Mouse (Mus musculus) urinary bladder, adult 18-20 months (tissue): ENCODE measurements around the gene Flnb.

Source experiments
- DNase-seq, 2 experiments: peaks; one replicate each; pipeline ENCODE4 v3.0.0; 2022; ENCODE audit warnings: low spot score in 2 of 2, mixed read lengths in 2 of 2

The Flnb gene

DNA sequence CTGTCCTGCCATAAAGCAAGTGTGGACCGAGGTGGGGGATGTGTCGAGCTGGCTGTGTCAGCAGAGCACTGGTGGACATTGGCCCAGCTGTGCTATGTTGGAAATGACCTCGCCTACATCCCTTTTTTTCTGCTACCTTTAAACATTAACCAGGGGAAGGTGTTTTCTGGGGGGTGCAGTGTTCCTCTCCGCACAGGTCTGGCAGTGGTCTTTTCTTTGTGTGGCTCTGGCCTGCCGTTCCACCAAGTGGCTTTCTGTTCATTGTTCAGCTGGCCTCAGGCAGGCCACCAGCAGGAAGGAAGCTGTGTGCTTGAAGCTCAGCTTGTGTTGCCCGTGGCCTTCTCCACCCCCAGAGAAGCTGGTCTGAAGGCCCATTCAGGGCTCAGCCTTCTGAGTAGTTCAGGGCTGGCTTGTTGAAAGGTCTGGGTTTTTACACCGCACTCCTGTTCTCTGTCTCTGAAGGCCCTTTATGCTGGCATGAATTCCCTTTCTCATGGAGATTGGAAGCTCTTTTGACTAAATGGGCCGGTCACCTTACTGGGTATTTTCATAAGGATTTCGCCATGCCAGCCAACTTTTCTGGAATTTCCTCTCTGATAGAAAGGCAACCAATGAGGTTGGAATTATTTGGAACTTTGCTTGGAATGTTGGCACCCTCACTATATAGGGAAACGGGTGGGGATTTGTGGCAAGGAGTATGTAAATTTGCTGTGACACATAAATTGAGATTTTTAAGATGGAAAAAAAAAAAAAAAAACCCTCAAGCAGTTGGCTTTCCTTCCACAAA is 8.6 kb downstream of the Flnb start:
- DNase-seq = no peak

DNA sequence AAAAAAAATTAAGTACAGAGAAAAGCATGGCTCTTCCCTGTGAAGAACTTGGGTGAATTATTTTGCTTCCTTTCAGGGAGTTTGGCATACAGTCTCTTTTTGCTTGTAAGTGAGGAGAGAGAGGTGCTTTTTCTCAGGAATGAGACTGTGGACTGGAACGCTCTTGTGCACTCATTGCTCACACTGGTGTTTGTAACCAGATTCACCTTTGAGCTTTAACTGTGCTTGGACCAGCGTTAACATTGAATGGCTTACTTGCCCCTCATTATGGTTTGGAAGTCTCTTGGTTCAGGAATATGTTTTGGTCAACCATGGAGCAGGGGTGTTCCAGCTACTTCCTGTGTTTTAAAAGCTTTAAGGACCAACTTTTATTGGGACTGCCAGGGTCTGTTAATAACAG is 11.4 kb downstream of the Flnb start:
- no peak for DNase-seq

DNA sequence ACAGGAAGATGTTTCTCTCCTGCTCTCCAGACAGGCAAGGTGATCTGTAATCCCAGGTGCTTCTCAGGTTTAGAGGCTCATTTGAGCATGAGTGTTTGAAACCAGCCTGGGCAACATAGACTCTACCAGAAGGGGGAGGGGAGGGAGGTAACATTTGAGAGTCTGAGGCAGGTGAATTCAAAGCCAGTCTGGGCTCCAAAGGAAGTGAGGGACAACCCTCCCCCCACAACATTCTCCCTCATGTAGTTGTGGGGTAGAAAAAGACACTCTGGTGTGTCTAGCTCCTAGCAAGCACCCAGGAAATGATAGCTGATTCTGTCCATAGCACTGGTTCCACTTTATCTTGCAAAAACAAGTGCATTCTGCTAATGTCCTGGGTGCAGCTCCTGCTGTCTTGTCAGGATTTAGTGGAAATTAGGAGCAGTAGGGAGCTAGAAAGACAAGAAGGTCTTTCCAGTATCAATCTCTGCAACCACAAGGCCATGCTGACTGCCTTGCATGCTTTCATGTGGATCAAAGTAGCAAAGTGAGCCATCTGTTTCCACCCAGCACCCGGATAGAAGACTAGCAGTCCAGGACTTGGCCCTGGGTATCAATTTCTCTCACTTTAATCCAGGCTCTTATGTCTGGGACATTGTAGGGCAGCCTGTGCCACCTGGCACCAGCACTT is 14.1 kb downstream of the Flnb start:
- no peak for DNase-seq

DNA sequence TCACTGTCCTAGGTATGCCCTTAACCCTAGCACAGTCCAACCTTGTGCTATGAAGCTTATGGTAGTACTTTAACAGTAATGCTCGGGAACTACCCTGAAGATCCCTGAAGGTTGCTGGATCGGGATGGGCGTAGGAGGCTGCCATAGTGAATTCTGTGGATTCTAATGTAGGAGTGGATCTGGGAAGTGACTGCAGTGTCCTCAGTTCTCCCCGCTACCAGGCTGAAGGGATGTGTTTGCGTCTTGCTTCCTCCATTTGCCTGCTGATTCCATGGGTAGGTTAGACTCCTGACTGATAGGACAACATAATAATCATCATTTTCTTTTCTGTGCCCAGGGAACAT is 14.7 kb downstream of the Flnb start:
- no peak for DNase-seq

DNA sequence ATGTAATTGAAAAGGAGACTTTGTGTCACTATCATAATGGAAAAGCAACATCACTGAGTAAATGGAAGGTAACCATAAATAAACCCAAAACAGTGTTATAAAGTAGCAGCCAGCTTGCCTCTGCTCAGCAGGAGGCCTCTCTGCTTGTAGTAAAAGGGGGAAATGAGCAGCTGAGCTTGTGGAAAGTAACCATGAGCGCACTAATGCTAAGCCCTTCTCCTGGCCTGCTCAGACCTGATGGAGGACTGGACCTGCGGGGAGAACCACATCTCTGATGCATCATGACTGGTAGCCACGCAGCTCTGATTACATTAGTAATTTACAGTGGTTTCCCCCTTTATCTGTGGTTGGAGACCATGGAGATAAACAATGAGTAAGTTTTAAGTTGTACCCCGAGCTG is 15.7 kb downstream of the Flnb start:
- no peak for DNase-seq

DNA sequence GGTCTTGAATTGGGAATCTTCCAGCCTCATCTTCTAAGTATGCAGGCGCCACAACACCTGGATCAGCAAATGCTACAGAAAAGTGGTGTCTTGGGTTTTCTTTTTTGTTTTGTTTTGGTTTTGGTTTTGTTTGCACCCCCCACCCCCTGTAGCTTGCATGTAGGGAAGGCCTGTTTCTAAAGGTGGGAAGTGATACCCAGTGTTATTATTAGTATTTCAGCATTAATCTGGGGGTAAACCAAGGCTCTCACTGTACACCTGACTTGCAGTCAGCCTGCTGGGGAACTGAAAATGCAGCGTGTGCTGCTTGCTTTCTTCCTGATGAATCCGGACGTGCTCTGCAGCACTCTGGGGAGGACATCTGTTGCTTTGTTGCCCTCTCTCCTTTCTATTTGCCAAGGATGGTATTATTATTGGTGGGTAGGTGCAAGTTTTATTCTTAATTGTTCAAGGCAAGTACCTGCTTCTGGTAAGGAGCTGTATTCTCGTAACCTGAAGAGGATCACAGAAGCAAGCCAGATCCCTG is 20.9 kb downstream of the Flnb start:
- DNase-seq = no peak

DNA sequence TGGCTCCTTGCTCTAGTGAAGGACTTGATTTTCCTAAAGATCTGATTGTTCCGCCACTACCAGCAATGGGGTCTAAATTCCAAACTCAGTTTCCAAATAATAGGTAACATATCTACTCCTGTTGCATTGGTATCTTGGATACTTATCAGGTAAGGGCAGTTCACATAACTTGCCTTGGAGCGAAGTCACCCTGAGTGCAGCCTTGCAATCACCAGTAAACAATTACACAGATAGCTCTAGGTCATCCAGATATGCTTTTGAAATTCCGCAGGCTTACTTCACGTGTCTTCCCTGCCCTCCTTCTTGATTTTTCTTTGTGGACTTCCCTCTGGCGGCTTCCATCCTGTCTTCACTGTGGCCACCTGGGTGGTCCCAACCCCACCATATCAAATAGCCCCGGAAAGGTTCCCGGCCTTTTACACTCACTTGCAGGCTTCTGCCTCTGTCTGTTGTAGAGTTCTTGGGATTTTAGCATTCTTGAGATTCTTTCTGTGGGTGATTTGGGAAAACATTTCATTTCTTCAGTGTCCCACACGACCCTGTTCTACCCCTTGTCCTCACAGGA is 22.3 kb downstream of the Flnb start:
- no peak for DNase-seq

DNA sequence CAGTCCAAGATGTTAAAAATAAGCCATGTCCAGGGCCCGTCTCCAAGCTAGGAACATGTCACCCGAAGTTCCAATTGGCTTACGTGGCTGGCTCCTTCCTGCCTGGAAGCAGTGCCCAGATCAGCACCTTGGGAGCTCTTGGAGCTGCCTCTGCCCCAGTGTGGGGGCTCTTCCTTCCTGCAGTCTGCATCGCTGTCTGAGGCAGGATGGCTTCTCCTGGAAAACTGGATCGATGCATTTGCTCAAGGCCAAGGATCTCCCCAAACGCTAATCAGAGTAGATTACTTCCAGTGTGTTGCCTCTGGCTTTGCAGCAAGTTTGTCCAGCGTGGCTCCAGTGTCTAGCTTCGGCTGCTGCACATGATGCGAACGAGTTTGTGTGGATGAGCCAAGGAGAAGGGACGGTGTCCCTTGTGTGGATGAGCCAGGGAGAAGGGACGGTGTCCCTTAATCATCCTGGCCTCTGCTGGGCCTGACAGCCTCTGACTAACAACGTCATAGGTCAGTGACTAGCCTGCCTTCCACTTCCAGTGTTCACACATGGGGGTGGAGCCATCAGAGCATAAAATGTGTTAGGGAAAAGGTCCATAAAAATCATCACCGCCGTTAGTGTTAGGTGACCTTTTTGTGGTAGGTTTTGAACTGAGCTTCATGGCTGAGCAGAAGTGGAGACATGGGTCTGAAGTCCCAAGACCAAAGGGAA is 25.0 kb downstream of the Flnb start:
- DNase-seq = no peak

DNA sequence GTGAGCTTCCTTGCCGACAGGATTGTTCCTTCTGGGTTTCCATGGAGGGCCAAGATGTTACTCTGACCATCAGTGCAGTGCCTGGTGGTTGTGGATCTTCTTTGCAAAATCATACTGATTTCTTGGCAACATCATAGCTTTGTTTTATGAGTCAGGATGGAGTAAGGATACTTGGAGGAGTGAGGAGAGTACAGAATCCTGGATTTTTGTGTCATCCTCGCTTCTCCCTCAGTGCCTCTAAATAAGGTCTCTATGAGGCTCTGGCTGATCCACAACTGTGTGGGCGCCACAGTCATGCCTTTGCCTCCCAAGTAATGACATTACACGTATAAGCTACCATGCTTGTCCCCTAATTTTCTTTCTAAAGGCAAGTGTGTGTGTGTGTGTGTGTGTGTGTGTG is 28.9 kb downstream of the Flnb start:
- DNase-seq = no peak

DNA sequence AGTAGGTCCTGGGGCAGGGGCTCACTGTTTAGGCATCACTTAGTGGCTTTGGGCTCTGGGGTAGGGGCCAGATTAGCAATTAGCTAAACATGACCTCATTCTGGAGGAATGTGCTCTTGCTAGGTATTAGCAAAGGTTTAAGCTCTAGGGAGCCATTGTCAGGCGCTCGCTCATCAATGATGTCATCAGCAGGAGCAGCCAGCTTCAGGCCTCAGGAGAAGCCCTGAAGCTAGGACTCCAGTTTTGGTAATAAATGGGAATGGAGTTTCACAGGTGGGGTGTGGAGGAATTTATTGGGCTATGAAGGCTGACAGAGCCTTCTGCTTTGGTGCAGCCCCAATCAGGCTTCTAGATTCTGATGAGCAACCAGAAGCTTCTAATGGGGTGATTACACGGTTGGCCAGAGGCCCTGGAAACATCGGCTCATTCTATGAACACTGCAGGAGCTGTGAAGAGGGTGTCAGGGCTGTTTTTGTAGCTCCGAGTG is 30.0 kb downstream of the Flnb start:
- DNase-seq = no peak

DNA sequence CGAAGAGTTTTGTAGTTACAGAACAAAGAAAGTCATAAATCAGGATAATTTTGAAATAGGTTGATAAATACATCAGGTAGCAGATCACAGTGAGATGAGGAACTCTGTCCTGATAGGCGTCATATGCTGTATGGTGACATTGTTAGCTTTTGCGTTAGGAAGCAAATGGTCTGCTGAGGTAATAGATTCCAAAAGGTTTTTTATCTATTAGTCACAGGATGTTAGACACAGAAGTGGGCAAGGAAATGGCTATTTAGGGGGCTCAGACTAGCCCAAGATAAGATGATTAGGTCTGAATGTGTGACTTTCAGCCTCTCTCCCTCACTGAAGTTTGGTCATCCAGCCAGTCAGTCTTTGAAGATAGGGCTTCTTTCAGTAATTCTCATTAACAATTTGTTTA is 33.2 kb downstream of the Flnb start:
- DNase-seq = no peak

DNA sequence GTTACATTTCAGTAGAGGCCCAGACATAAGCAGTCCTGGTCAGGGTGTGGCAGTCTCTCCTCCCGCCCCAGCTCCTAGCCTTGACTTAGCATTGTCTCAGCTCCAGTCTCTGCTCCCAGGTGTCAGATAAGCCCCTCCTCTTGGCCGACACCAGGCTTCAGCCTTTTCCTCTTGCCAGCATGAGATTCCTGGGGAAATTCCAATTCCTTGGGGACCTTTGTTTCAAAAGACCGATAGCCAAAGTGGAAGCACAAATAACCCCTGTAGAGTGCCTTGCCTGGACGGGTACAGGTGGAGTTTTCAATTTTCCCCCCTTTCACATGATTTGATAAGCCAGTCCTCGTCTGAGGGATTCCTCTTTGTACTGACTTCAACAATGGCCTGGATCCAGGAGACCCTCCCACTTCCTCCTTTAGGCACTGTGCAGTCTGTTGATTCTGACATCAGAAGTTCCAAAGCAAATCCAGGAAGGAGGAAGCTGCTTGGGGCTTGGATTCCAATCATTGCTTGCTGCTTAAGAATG is 33.8 kb downstream of the Flnb start:
- DNase-seq = peak in 1 of 2 experiments; percentile 34

DNA sequence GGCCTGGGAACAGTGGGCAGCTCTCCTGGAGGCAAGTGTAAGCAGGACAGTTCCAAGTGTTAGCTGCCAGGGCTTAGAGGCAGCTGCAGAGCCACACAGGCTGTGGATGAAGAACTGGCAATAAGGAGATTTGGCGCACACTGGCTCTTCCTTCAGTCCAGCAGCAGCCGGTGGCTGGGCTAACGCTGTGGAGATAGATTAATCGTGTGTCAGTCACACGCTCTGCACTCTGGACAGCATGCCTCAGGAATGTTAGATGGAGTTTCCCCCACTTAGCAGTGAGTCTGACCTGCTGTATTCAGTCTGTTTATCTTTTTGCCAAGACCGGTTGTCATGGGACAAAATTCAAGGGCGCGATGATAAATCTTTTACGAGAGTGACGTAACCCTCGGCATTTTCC is 35.9 kb downstream of the Flnb start:
- no peak for DNase-seq

DNA sequence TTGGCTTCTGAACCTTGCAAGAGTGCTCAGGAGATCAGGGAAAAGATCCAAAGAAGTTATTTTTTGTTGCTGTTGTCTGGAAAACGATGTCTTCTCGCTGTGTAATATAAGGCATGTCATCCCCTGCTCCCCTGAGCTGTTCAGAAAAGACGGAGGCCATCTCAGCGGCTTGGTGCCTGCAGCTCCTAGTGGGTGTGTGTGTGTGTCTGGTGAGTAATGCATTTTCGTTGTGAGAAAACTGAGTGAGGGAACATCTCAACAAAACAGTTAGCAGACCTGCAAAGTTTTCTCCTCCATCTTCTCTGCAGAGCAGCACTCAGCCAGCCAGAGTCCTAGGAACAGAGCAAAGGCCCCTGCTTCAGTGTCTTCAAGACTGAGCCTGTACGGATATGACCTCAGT is 36.6 kb downstream of the Flnb start:
- DNase-seq = no peak

DNA sequence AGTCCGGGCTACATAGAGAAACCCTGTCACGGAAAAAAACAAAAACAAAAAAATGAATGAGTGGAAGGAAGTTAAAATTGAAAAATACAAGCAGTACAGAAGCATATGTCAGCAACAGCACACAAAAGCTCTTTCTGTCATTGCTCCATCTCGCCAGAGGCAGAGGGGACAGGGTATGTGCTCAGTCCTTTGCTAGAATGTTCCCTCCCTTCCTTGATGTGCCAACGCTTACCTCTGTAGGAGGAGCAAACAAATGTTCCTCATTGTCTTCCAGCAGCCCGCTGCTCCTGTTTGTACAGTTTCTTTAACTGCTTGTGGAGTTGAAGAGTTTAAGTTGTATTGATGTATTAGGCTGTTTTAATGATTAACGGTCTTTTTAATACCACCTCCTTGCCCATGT is 37.3 kb downstream of the Flnb start:
- DNase-seq = no peak

DNA sequence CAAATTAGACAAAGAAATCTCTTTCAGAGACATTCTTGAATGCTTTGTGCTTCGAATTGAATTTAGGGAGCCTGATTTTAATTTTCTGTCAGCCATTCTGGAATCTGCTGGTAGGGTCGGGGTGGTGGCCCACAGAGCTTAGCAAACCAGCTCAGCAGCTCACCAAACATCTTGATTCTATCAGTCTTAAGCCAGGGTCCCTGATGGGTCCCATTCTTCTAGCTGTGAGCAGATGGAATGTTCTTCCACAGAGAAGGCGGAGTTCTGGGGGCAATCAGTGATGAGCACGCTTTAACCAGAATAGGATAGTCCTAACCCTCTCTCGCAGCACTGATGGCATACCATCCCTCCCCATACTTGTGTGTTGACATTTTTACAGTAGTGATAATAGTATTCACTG is 37.7 kb downstream of the Flnb start:
- no peak for DNase-seq

DNA sequence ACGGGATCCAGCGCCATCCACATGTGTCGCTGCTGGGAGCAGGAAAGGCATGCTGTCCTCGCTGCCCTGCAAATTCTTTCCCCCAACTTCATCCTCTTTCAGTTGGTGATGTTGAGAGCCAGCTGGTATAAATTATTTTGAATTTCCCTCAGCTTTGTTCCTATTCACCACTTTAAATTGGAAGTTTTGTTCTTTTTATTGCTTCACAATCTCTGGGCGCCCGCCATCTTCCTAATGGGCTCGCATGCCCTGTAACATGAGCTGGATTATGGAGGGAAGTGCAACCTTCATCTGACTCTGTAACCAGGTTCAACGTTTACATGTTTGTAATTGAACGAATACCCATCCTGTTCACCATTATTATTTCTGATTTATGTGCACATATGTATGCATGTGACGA is 38.6 kb downstream of the Flnb start:
- no peak for DNase-seq

DNA sequence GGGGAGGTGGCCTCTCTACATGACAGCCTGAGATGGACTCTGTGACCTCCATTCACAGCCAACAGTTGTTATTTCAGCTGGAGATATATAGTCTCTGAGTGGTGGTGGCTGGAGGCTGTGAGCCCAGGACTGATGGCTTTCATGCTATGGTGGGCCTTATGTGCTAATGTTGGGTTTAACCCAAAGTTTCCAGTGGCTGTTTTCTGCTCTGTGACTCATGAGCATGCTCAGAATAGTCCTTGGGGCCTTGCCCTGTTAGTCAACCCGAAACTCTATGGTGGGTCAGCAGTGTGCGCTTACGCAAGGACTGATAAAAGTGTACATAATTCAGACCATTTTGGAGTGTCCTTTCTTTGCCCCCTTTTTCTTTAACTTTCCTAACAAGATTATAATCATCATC is 40.1 kb downstream of the Flnb start:
- no peak for DNase-seq

DNA sequence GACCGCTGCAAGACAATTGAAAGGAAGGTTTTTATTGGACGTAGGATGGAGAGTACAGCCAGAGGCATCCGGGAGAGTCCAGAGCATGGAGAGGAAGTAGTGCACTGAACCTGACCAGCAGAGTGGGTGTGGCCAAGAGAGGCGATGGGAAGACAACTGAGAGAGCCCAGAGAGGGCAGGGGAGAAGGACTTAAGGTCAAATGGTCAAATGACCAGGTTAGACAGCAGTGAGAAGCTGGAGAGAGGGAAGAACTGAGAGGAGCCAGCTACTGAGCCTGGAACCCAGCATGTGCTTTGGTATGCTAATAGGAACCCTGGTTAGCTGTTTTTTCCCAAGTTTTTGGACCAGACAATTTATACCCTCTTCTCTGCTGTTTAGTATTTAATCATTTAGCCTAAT is 40.7 kb downstream of the Flnb start:
- no peak for DNase-seq

DNA sequence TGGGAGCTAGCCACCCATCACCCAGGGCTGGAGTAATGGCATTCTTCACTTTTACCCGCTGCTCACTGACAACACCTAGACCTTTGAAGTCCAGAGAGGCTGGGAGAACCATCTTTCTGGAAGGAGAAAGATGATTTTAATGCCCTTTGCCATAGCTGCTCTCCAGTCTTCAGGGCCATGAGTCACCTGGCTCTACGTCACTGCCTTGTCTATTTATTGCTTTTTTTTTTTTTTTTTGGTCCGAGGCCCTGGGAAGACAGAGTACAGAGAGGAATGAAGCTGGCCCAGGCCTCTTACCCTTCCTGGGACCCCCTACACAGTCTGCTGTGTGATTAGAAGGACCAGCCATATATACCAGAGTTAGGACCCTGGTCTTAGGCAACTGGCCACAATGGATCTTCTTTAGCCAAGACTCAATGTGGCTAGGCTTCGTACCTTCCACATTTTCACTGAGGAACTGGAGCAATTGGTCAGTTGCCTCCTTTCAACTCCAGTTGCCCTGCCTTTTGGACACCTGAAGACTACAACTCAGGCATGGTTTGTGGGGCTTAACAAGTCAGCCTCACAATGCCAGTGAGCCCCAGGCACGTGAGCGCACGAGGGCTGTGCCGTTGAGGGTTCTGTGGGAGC is 42.9 kb downstream of the Flnb start:
- DNase-seq = no peak

DNA sequence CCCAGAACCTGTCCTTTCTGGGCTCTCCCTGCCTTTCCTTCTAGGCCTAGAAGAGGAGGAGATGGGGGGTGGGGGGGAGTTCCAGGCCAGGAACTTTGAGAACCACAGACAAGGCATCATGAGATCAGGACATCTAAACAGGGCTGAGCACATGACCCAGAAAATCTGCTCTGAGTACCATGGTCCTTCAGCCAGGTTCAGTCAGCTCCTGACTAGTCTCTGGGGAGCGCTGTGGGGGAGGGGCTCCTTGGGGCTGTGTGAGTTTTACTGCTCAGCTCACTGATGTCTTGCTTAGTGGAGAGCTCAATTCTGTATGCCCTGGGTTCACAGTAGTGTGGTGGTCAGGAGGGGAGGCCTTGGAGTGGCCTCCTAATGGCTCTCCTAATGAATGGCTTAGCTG is 43.5 kb downstream of the Flnb start:
- no peak for DNase-seq

DNA sequence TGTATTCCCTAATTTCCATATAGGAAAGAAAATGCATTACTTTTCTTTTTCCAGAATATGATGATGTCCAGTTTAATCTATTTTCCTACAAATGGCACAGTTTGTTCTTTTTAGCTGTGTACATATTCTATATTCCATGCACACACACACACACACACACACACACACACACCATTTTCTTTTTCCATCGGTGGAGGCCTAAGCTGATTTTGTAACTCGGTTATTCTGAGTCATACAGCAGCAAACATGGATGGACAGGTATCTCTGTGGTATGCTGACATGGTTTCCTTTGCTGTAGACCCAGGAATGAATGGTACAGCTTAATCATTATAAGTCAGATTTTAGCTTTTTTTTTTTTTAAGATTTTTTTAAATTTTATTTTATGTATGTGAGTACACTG is 44.5 kb downstream of the Flnb start:
- no peak for DNase-seq
